Mouse (Mus musculus): Measurements from ENCODE around the gene Maip1. TPM values are rescaled to one million over a fixed set of nuclear protein-coding genes. Genes with fewer than 3 reads are reported as not detected.

Gene Maip1
- total RNA-seq, 1 experiment, result 12.4 TPM

GRCm38 (mm10) chr1:57429786-57430483, 23.8 kb downstream of the Maip1 start:
- H3K9me3 ChIP-seq (ENCODE audit: control insufficient read depth, insufficient read depth, low read depth, low read length), result no peaks in the 10 kb centered on the region
- in situ Hi-C loops (cut with MboI; ENCODE audit: low sequenced_read_pairs in 2 of 2, unreplicated experiment in 2 of 2), result loop anchor here in 1 of 2 experiments (10.0 kb wide), 2 partner anchors 525 to 865 kb away; no protein-coding TSS in a partner anchor
- no peak for DNase-seq (ENCODE audit: low read depth, low spot score)
- H3K4me1 ChIP-seq (ENCODE audit: control insufficient read depth in 2 of 2, insufficient read depth in 2 of 2, low read length in 2 of 2, poor library complexity in 1 of 2), result no peaks in the 10 kb centered on the region
- no peaks in the 10 kb centered on the region for H3K36me3 ChIP-seq (ENCODE audit: control insufficient read depth, insufficient read depth, low read length, poor library complexity, severe bottlenecking)
- H3K4me3 ChIP-seq (ENCODE audit: insufficient read depth in 1 of 2, low read depth in 1 of 2, low read length in 2 of 2, poor library complexity in 1 of 2, severe bottlenecking in 1 of 2), result no peak overlapping the region
- no peak overlapping the region for H3K9ac ChIP-seq (ENCODE audit: insufficient read depth, low read depth, low read length, poor library complexity, severe bottlenecking)
- TF ChIP-seq CHD2 (IDR thresholded peaks at IDR 0.05; ENCODE audit: low read depth, low read length), result no peak
- no peak for TF ChIP-seq MAFK (IDR thresholded peaks at IDR 0.05; ENCODE audit: insufficient read depth, low read depth, low read length)
- no peak for TF ChIP-seq ZNF384 (IDR thresholded peaks at IDR 0.05; ENCODE audit: low read depth, low read length)
- TF ChIP-seq ZC3H11A (IDR thresholded peaks at IDR 0.05; ENCODE audit: borderline replicate concordance, low read depth, low read length), result no peak
- TF ChIP-seq HCFC1 (IDR thresholded peaks at IDR 0.05; ENCODE audit: borderline replicate concordance, insufficient read depth, low read length), result no peak
- H3K27ac ChIP-seq (ENCODE audit: insufficient read depth, low read depth, low read length, poor library complexity, severe bottlenecking), result no peak overlapping the region

DNA sequence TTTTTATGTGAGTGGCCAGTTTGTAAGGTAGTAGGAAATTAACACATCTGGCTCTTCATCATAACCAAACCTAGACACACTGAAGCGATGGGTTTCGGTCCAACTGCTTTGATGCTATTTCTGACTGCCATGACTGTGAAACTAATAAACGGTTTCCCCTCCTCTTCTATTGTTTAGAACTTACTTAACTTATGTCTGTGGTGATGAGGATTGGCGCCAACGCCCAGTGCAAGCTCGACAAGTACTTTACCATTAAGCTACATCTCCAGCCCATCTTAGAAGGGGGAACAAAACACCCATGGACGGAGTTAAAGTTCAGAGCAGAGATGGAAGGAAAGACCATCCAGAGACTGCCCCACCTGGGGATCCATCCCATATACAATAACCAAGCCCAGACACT, 27.0 kb downstream of the Maip1 start:
- Histone ChIP-seq H3K4me1 (ENCODE audit: control insufficient read depth in 2 of 2, insufficient read depth in 2 of 2, low read length in 2 of 2, poor library complexity in 1 of 2) (no peaks in the 10 kb centered on the region), H3K9ac (ENCODE audit: insufficient read depth, low read depth, low read length, poor library complexity, severe bottlenecking) (no peak overlapping the region), H3K36me3 (ENCODE audit: control insufficient read depth, insufficient read depth, low read length, poor library complexity, severe bottlenecking) (no peaks in the 10 kb centered on the region), H3K4me3 (ENCODE audit: insufficient read depth in 1 of 2, low read depth in 1 of 2, low read length in 2 of 2, poor library complexity in 1 of 2, severe bottlenecking in 1 of 2) (no peak overlapping the region), H3K9me3 (ENCODE audit: control insufficient read depth, insufficient read depth, low read depth, low read length) (no peaks in the 10 kb centered on the region), H3K27ac (ENCODE audit: insufficient read depth, low read depth, low read length, poor library complexity, severe bottlenecking) (no peak overlapping the region)
- no peak for TF ChIP-seq CHD2 (IDR thresholded peaks at IDR 0.05; ENCODE audit: low read depth, low read length)
- no peak for TF ChIP-seq ZNF384 (IDR thresholded peaks at IDR 0.05; ENCODE audit: low read depth, low read length)
- TF ChIP-seq HCFC1 (IDR thresholded peaks at IDR 0.05; ENCODE audit: borderline replicate concordance, insufficient read depth, low read length), result no peak
- no peak for TF ChIP-seq MAFK (IDR thresholded peaks at IDR 0.05; ENCODE audit: insufficient read depth, low read depth, low read length)
- no peak for TF ChIP-seq ZC3H11A (IDR thresholded peaks at IDR 0.05; ENCODE audit: borderline replicate concordance, low read depth, low read length)
- in situ Hi-C loops (cut with MboI; ENCODE audit: low sequenced_read_pairs in 2 of 2, unreplicated experiment in 2 of 2), result no loop called here
- no peak for DNase-seq (ENCODE audit: low read depth, low spot score)

GRCm38 (mm10) chr1:57436408-57436807, 30.3 kb downstream of the Maip1 start:
- H3K9ac ChIP-seq (ENCODE audit: insufficient read depth, low read depth, low read length, poor library complexity, severe bottlenecking), result no peak overlapping the region

GRCm38 (mm10) chr1:57436954-57437353, 30.8 kb downstream of the Maip1 start:
- Histone ChIP-seq H3K9me3 (ENCODE audit: control insufficient read depth, insufficient read depth, low read depth, low read length) (no peaks in the 10 kb centered on the region), H3K4me1 (ENCODE audit: control insufficient read depth in 2 of 2, insufficient read depth in 2 of 2, low read length in 2 of 2, poor library complexity in 1 of 2) (no peaks in the 10 kb centered on the region), H3K27ac (ENCODE audit: insufficient read depth, low read depth, low read length, poor library complexity, severe bottlenecking) (no peak overlapping the region), H3K36me3 (ENCODE audit: control insufficient read depth, insufficient read depth, low read length, poor library complexity, severe bottlenecking) (no peaks in the 10 kb centered on the region), H3K4me3 (ENCODE audit: insufficient read depth in 1 of 2, low read depth in 1 of 2, low read length in 2 of 2, poor library complexity in 1 of 2, severe bottlenecking in 1 of 2) (no peak overlapping the region), H3K9ac (ENCODE audit: insufficient read depth, low read depth, low read length, poor library complexity, severe bottlenecking) (no peak overlapping the region)
- in situ Hi-C loops (cut with MboI; ENCODE audit: low sequenced_read_pairs in 2 of 2, unreplicated experiment in 2 of 2), result no loop called here
- TF ChIP-seq MAFK (IDR thresholded peaks at IDR 0.05; ENCODE audit: insufficient read depth, low read depth, low read length) (no peak), HCFC1 (IDR thresholded peaks at IDR 0.05; ENCODE audit: borderline replicate concordance, insufficient read depth, low read length) (no peak), ZNF384 (IDR thresholded peaks at IDR 0.05; ENCODE audit: low read depth, low read length) (no peak), ZC3H11A (IDR thresholded peaks at IDR 0.05; ENCODE audit: borderline replicate concordance, low read depth, low read length) (no peak), CHD2 (IDR thresholded peaks at IDR 0.05; ENCODE audit: low read depth, low read length) (no peak)
- DNase-seq (ENCODE audit: low read depth, low spot score), result no peak

More at GRCm38 (mm10) chr1:57436408-57436807, 30.3 kb downstream of the Maip1 start:
- Histone ChIP-seq H3K27ac (ENCODE audit: insufficient read depth, low read depth, low read length, poor library complexity, severe bottlenecking) (no peak overlapping the region), H3K9me3 (ENCODE audit: control insufficient read depth, insufficient read depth, low read depth, low read length) (no peaks in the 10 kb centered on the region), H3K36me3 (ENCODE audit: control insufficient read depth, insufficient read depth, low read length, poor library complexity, severe bottlenecking) (no peaks in the 10 kb centered on the region), H3K4me1 (ENCODE audit: control insufficient read depth in 2 of 2, insufficient read depth in 2 of 2, low read length in 2 of 2, poor library complexity in 1 of 2) (no peaks in the 10 kb centered on the region), H3K4me3 (ENCODE audit: insufficient read depth in 1 of 2, low read depth in 1 of 2, low read length in 2 of 2, poor library complexity in 1 of 2, severe bottlenecking in 1 of 2) (no peak overlapping the region)
- no peak for DNase-seq (ENCODE audit: low read depth, low spot score)
- in situ Hi-C loops (cut with MboI; ENCODE audit: low sequenced_read_pairs in 2 of 2, unreplicated experiment in 2 of 2), result no loop called here
- TF ChIP-seq ZNF384 (IDR thresholded peaks at IDR 0.05; ENCODE audit: low read depth, low read length) (no peak), ZC3H11A (IDR thresholded peaks at IDR 0.05; ENCODE audit: borderline replicate concordance, low read depth, low read length) (no peak), HCFC1 (IDR thresholded peaks at IDR 0.05; ENCODE audit: borderline replicate concordance, insufficient read depth, low read length) (no peak), CHD2 (IDR thresholded peaks at IDR 0.05; ENCODE audit: low read depth, low read length) (no peak), MAFK (IDR thresholded peaks at IDR 0.05; ENCODE audit: insufficient read depth, low read depth, low read length) (no peak)

All from ES-E14 (cell line).